In genomic region chr12:54450369-54450768, GRCm38 (mm10) we compare ENCODE assay signal across 11 mouse cellular contexts.
"Had no signal": no experiment of that assay in that cellular context is flagged by ENCODE, and none has a peak within 500 bp of the region (broad histone marks: within the 10 kb centered on the region; RNA-seq: fewer than 3 reads in every experiment).

No protein-coding gene starts in this region.

- DNase-seq: gastrocnemius, adult 2 months; gastrocnemius, postnatal 10 days; gastrocnemius, postnatal 25 days; heart, adult 2 months; heart, postnatal 4 days; kidney, adult 18-20 months; kidney, adult 8-10 months; kidney, postnatal 10 days; kidney, postnatal 25 days; liver; liver, embryonic 13.5 days had no signal
